Mouse (Mus musculus) induced T-regulatory cell, adult 2 months (primary cell): Measurements from ENCODE around the gene Eml3.
A peak's percentile ranks its signal among the peaks of the same experiment; 100 is the strongest.
"Not testable (repeated sequence)": the region's sequence is repeated elsewhere in the genome, so short reads cannot be mapped to it uniquely, and the experiment has no call there.

Experiments
- DNase-seq: peaks from one replicate; pipeline ENCODE4 v3.0.0-alpha.2; 2012; ENCODE audit warnings: low read depth

Eml3 gene

GRCm38 (mm10) chr19:8952241-8952640, 22.9 kb downstream of the Eml3 start:
- DNase-seq, result no peak

GRCm38 (mm10) chr19:8953135-8954039, 24.0 kb downstream of the Eml3 start, which contains the start of gene Tut1:
Tut1 (plus strand) TSS chr19:8953847.
- DNase-seq, result peak; percentile 99

GRCm38 (mm10) chr19:8954171-8954570, 24.8 kb downstream of the Eml3 start:
- DNase-seq, result peak; percentile 54

- no peak for DNase-seq
Measured at GRCm38 (mm10) chr19:8962256-8962655, 32.9 kb downstream of the Eml3 start.

- no peak for DNase-seq
Measured at GRCm38 (mm10) chr19:8965075-8965474, 35.7 kb downstream of the Eml3 start.

- DNase-seq, result no peak
Measured at GRCm38 (mm10) chr19:8965771-8966170, 36.4 kb downstream of the Eml3 start.

- DNase-seq, result no peak
Measured at GRCm38 (mm10) chr19:8966198-8966589, 36.8 kb downstream of the Eml3 start.

- peak; percentile 99 for DNase-seq
Measured at GRCm38 (mm10) chr19:8966590-8967372, 37.4 kb downstream of the Eml3 start, which contains the start of gene Eef1g. Eef1g (plus strand) TSS chr19:8967041.

- no peak for DNase-seq
Measured at GRCm38 (mm10) chr19:8967373-8967743, 38.0 kb downstream of the Eml3 start.

- DNase-seq, result peak; percentile 45
Measured at GRCm38 (mm10) chr19:8967893-8968292, 38.5 kb downstream of the Eml3 start.

- DNase-seq, result not testable (repeated sequence)
Measured at GRCm38 (mm10) chr19:8972491-8972890, 43.1 kb downstream of the Eml3 start.

GRCm38 (mm10) chr19:8974638-8975037, 45.3 kb downstream of the Eml3 start:
- DNase-seq, result no peak

GRCm38 (mm10) chr19:8975491-8975890, 46.1 kb downstream of the Eml3 start:
- DNase-seq, result no peak

- peak; percentile 88 for DNase-seq
Measured at GRCm38 (mm10) chr19:8976535-8976934, 47.2 kb downstream of the Eml3 start.

- peak; percentile 67 for DNase-seq
Measured at GRCm38 (mm10) chr19:8980771-8981170, 51.4 kb downstream of the Eml3 start.

GRCm38 (mm10) chr19:8981450-8982168, 52.3 kb downstream of the Eml3 start:
- DNase-seq, result peak; percentile 21

- no peak for DNase-seq
Measured at GRCm38 (mm10) chr19:8982303-8983149, 53.2 kb downstream of the Eml3 start.

GRCm38 (mm10) chr19:8983150-8983650, 53.8 kb downstream of the Eml3 start:
- DNase-seq, result peak; percentile 68

GRCm38 (mm10) chr19:8984255-8984868, 55.0 kb downstream of the Eml3 start:
- peak; percentile 99 for DNase-seq

- DNase-seq, result no peak
Measured at GRCm38 (mm10) chr19:8985891-8986290, 56.5 kb downstream of the Eml3 start.

- DNase-seq, result no peak
Measured at GRCm38 (mm10) chr19:8987816-8988215, 58.5 kb downstream of the Eml3 start.
